Mouse (Mus musculus) brain, embryonic 18.5 days (tissue): ENCODE results near the gene Hectd4.
"Not testable (repeated sequence)": the region's sequence is repeated elsewhere in the genome, so short reads cannot be mapped to it uniquely, and the experiment has no call there.

ENCODE experiments used
- DNase-seq: peaks from one replicate; pipeline ENCODE4 v3.0.0-alpha.2; 2012; ENCODE audit warnings: low read depth, low spot score

Hectd4 gene

DNA sequence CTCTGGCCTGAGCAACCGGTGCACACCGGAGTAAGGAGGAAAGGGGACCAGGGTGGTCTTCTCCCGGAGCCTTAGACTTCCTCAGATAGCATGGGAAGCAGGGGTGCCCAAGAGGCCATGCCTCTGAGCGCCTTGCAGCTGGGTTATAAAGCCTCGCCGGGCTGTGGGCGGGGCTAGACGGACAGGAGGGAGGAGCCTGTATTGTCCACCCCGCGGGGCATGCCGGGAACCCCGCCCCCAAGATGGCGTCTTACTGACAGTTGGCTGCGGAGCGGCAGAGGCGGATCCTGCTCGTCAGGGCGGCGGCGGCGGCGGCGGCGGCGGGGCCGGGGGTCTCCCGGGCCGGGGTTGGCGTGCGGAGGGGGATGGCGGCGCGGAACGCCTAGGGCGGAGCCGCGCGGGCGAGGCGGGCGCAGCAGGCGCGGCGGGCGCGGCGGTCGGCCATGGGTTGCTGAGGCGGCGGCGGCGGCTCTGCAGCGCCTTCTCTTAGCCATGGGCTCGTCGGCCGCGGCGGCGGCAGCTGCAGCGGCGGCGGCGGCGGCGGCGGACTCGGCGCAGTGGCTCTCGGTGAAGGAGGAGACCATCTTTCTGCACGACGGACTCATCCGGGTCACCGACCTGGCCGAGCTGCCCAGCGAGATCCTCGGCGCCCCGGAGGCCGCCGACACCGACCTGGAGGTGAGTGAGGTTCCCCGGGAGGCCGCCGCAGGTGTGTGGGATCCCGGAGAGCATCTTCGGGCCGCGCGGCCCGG is at the start of gene Hectd4:
TSS of gene Hectd4 (plus strand) at position 240 of the 752 bp plus-strand sequence.
- DNase-seq = peak; percentile 81

GRCm38 (mm10) chr5:121172835-121173234 is 47.2 kb upstream of the Hectd4 start:
- no peak for DNase-seq

DNA sequence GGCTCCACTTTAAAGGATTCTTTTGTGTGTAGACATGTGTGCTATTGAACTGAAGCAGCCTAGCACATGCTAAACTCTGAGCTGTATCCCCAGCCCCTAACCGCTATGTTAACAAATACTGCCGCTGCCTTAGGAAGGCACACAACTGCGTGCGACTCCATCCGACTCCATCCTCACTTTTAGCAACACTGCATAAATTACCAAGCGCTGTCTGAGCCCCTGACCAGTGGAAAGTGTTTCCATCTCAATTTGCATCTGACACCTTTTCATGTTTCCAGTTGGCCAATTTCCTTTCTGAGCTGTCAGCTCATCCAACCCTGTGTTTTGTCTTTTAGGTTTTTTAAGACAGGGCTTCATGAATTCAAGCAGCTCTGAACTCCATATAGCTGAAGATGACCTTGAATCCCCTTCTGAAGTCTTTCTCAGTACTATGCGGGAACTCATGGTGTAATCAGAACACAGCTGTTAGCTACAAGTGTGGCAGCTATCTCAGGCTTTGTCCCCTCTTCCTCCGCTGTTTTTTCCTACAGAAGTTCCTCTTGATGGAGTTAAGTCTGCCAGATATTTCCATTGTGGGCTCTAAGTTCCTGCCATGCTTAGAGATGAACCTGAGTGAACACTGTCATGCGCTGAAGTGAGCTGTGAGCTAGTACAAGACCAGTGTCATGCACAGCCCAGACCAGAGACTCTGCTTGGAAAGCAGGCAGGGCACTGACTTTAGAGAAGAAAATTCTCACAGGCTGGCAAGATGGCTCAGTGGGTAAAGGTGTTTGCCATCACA is 40.8 kb upstream of the Hectd4 start:
- DNase-seq = no peak

- DNase-seq = no peak
Observed at GRCm38 (mm10) chr5:121183269-121183668, 36.8 kb upstream of the Hectd4 start.

GRCm38 (mm10) chr5:121184375-121184774 is 35.6 kb upstream of the Hectd4 start:
- no peak for DNase-seq

DNA sequence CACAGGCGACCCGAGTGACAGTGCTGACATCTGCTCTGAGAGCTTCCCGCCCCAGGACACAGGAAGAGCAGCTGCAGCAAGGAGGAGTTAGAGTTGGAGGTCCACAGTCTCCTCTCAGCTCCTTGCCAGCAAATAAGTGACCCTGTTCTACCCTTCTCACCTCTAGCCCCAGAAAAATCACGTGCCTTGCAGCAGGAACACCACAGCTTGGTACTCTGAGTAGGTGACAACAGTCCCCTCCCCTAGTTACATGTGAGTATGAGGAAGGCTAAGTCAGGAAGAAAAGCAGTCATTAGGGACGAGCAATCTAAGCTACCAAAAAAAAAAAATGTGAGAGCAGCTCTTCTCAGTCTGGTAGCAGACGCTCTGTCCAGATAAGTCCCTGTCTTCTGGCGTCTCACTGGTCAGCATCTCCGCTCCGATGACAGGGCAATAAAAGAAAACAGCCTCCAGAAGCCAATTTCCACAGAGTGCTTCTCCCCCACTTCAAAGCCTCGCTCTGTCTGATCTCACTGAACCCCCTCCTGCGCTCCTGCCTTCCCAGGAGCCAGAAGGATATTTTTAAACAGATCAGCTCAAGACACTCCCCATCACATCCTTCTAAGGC is 35.0 kb upstream of the Hectd4 start:
- no peak for DNase-seq

- no peak for DNase-seq
Observed at GRCm38 (mm10) chr5:121187580-121188001, 32.4 kb upstream of the Hectd4 start.

GRCm38 (mm10) chr5:121188265-121188664 is 31.8 kb upstream of the Hectd4 start:
- no peak for DNase-seq

GRCm38 (mm10) chr5:121189182-121189581 is 30.8 kb upstream of the Hectd4 start:
- DNase-seq = no peak

GRCm38 (mm10) chr5:121190210-121190835 is 29.7 kb upstream of the Hectd4 start:
- DNase-seq = no peak

- peak; percentile 57 for DNase-seq
Observed at GRCm38 (mm10) chr5:121190836-121191583, 29.0 kb upstream of the Hectd4 start, which contains the start of gene Ptpn11. Gene Ptpn11 (minus strand): TSS chr5:121191397.

DNA sequence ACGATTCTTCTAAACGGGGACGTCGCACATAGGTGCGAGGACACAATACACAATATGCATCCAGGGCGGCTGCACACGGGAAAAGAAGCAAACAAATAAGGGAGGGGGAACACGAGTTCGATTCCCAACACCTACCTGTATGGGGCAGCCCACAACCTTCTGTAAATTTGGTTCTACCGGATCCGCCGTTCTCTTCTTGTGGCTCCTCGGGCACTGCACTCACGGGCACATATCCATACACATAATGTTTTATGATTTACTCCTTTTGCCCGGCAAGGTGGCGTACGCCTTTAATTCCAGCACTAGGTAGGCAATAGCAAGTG is 28.5 kb upstream of the Hectd4 start:
- DNase-seq = no peak

DNA sequence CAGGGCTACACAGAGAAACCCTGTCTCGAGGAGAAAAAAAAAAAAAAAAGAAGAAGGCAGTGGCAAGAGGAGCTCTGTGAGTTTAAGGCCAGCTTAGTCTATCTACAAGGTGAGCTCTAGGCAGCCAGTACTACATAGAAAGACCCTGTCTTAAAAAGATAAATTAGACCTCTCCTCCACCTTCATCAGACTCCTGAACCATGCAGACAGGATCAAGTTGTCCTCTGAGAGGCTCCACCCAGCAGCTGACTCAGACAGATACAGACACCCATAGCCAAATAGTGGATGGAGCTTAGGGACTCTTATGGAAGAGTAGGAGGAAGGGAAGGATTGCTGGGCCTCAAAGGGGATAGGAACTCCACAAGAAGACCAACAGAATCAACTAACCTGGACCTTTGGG is 25.8 kb upstream of the Hectd4 start:
- DNase-seq = no peak

DNA sequence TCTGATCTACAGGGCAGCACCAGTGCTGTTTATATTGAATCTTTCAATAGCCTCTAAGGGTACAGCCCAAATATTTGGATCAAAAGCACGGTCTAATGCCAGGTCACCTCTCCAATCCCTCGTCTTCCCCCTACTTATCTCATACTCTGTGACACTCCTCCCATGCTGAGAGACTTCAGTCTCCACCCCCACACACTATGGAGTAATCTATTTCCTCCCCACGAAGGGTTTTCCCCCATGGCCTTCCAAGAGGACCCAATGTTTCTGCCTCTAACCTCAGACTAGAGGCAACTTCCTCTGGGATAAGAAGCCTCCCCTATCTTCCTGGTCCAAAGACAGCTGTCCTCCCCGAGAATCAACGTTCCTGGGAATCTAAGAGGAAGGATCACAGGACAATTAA is 23.3 kb upstream of the Hectd4 start:
- DNase-seq = no peak

- DNase-seq = no peak
Observed at GRCm38 (mm10) chr5:121197337-121197736, 22.7 kb upstream of the Hectd4 start.

DNA sequence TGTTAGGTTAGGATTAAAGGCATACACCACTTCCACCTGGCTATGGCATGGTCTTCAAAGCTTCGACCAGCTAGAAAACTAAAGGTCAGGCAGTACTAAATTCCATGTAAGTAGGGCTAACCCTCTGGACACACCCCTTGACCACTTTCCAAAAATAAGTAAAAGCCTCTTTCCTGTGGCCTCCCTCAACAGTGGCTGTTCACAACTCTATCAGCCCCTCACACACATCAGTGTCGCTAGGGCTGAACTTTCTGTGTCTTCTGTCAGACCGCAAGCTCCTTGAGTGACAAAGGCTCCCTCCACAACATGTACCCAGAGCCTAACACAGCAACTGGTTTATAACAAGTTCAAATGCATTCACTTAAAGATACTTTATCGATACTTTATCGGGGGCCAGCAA is 21.6 kb upstream of the Hectd4 start:
- no peak for DNase-seq

GRCm38 (mm10) chr5:121201739-121202138 is 18.3 kb upstream of the Hectd4 start:
- no peak for DNase-seq

DNA sequence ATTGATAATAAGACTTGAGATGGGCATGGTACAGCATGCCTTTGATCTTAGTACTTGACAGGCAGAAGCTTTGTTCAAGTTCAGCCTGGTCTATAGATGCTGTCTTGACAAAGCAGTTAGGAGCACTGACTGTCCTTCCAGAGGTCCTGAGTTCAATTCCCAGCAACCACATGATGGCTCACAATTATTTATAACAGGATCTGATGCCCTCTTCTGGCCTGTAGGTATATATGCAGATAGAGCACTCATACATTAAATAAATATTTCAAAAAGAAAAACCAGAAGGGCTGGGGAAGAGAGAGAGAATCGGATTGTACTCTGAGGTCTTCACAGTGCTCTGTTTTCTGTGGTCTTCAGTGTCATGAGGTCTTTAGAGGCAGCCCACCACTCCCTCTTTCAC is 17.6 kb upstream of the Hectd4 start:
- no peak for DNase-seq

DNA sequence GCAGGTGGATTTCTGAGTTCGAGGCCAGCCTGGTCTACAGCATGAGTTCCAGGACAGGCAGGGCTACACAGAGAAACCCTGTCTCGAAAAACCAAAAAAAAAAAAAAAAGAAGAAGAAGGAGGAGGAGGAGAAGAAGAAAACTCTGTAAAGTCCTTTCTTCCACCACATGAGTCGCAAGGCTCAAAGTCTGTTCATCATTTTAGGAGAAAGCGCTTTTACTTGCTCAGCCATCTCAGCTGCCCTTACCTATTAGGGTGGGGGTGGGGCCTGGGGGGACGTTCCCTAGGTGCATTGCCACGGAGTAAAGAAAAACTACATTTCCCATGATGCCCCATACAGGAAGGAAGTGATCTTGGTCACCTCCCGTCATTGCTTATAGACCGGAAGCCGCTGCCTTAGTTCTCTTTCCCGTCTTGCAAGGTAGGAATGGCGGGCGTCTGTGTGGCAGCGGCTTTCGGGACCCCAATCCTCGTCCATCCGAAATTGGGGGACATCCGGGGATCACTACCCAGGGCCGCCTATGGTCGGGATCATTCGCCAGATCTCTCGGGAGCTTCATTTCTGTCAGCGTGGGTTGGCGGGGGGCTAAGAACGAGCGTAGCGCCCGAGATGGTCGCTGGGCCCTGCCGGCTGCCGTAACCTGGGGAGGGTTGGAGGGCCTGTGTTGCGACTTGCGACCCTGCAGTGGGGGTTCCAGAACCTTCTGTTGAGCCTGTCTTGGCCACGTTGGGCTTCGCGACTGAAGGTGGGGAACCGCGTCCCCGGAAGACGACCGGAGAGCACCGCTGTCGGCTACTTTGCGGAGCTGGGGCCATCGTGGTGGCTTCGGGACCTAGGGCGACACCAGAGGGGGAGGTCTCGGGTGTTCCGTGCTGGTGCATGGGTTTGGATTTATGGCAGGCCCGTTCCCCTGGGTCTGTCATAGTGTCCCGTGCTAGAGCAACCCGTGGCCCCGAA is 15.6 kb upstream of the Hectd4 start, which contains the start of gene Rpl6:
TSS of gene Rpl6 (plus strand) at position 350 of the 958 bp plus-strand sequence.
- DNase-seq = peak; percentile 80

- not testable (repeated sequence) for DNase-seq
Observed at GRCm38 (mm10) chr5:121205537-121206130, 14.4 kb upstream of the Hectd4 start.
